Mouse (Mus musculus) adrenal gland, postnatal 25 days (tissue): ENCODE results near the gene Ppm1e. TPM values are rescaled to one million over a fixed set of nuclear protein-coding genes. Genes with fewer than 3 reads are reported as not detected.

Source experiments
- DNase-seq: peaks from one replicate; pipeline ENCODE4 v3.0.0; 2021; ENCODE audit warnings: mixed read lengths
- total RNA-seq: library from RNA; stranded (reverse); gene quantifications from 2 replicates; pipeline ENCODE4 v1.2.3, GENCODE M21; 2021

Ppm1e gene
- total RNA-seq, 1 experiment from 2014 or later, result 28.3 TPM

DNA sequence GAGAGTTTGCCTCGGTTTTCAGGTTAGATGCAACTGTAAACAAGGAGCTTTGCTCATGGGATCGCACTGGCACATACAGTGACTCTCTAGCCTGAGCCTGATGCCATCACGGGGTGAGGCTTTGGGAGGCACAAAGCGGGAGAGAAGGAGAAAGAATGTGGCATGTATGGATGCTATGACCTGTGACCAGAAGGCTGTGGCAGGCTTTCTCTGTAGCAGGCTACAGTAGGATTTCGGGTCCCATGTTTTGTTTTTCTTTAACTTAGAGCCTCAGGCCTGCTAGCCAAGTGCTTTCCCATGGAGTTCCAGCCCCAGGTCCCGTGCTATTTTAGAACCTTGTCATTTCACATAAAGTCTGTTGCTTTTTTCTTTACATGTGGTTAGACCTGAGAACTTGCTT lies 108.7 kb downstream of the Ppm1e start:
- DNase-seq, result no peak

DNA sequence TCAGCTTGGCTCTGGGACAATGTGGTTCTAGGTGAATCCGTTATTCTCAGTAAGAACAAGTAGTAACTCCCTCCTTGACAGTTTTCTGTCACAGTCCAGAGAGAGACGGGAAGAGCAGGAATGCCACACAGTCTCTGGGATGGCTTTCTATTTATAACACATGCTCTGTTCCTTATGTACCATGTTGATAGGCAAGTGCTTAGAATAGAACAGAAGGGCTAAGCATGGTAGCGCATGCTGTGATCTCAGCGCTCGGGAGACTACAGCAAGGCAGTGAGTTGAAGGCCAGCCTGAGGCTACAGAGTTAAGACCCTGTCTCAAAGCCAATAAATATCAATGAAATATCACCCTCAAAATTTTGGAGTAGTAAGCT lies 111.3 kb downstream of the Ppm1e start:
- no peak for DNase-seq

DNA sequence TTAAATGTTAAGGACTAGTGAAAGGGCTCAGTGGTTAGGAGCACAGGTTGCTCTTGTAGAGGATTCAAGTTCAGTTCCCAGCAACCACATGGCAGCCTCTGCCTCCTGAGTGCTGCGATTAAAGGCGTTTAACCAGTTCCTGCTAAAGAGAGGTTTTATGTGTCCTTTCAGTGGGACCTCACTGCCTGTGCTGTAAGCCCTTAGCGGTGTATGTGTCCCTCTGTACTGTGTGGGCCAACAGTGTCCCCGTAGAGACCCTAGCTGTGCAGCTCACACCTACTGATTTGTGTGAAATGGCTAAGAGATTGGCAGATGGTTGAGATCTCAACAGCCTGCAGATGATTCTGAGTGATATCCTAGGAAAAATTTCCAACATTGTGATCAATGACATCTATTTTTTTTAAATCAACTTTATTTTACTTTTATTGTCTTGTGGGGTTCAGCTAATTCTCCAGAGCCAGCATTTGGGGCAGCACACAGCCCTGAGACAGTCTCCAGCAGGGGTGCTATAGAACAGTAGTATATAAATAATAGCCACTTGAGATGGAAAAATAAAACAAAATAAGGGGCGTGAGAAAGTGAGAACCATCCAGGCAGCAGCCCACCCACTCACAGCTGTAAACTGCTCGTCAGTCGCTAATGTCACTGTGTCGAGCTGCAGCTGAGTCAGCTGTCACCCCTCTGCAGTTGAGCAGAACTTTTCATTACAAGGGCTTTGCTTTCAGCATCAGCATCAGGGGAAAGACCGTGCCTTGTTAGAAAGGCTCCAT lies 111.9 kb downstream of the Ppm1e start:
- no peak for DNase-seq

DNA sequence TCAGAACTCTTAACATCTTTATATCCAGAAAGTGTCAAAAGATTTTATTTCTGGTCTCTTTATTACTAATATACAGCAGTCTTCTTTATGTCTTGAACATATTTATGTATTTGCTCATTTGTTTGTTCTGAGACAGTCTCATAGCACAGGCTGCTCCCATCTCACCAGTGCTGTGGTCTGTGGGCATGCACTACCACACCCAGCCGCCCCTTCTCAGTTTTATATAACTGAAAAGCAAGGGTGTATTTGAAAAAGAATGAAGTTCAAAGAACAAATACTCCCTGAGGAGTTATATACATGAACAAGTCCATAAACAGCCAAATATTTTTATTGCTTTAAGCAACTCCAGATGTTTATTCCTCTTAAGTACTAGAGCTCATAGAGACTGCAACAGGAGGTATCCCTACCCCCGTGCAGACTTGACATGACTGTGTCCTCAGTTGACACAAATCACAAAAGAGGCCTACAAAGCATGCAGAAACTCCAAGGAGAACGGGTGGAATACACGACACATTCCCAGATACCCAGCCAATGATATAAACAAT lies 112.6 kb downstream of the Ppm1e start:
- DNase-seq, result no peak

DNA sequence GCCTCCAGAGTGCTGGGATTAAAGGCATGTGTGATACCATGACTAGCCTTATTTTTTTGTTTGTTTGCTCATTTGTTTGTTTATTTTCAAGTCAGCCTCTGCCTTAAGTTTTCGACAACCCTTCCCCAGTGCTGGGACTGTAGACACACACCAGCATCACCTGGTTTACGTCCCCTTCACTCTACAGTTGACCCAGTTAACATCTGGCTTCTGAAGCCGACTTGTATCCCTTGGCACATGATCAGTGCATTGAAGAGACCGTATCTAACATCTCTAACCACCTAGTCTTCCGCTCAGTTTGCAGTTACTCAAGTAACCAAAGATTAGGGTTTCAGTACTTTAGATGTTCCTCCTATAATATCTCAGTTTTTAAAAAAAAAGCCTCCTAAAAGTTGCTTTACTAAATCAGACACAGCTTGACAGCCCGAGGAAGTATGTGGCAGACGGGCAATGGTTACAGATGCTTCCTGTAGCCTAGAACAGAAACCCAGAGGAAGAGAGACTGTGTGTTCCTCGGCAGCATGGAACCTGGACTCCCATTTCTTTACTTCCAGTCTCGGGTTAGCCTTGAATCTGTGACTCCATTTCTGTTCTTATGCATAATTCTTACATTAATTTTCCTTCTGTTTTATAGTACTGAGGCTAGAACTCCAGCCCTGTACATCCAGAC lies 113.5 kb downstream of the Ppm1e start:
- DNase-seq, result no peak

DNA sequence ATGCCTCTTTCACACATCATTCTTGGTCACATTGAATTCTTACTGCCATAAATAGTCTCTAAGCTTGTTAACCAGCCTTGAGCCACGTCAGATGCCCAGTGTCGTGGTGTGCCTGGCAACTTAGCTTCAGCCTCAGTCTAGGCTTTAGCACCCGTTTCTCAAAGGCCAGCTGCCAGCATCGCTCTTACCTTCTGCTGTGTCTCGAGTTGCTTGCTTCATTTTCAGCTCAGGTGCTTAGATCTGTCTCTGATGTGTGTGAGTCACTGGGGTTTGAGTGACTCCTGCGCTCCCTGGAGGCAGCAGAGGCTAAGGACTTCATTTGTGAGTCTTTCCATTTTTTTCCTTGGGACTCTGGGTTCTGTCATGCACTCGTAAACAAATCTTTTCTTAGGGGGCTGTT lies 117.6 kb downstream of the Ppm1e start:
- DNase-seq, result no peak

DNA sequence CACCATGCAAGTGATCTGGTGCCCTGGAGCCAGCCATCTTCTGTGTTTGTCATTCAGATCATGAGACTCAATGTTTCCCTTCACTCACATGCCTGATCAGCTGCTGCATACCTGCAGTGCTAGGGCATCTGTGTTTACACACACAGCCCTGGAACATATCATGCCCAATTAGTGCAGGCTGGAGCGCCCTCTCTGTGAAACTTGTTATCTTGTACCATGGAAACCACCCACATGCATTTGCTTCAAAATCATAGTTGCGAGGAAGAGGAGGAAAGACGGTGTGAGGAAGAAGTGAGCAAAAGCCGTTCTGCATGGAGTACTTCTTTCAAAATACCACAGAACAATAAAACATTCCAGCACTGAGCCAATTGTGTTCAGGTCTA lies 118.0 kb downstream of the Ppm1e start:
- DNase-seq, result no peak

DNA sequence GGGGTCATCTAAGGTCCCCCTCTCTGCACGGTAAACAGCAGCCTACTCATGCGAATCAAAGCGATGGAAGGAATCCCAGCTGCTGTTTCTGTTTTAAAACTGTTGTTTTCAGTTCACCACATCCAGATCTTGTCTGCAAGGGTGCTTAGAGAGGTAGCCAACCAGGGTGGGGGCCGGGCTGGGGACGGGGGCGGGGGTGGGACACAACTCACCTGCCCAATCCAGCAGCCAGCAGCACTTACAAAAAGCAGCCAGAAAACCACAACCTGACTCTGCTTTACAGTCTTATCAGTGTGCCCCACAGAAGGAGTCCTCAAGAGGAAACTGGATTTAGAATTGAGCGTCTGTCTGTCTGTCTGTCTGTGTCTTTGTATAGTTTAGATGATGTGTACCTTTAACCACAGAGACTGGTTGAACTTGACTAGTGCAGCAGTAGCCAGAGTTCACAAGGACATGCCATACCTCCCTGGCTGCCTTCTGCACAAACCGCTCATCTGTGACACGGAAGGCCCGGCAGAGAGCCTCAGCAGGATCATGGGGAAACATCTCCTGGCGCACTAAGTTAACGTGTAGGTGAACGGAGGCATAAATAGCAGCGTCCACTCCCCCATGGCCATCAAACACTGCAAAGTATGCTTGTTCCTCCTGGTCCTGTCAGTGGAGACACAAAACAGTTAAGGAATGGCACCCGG lies 118.5 kb downstream of the Ppm1e start:
- no peak for DNase-seq

DNA sequence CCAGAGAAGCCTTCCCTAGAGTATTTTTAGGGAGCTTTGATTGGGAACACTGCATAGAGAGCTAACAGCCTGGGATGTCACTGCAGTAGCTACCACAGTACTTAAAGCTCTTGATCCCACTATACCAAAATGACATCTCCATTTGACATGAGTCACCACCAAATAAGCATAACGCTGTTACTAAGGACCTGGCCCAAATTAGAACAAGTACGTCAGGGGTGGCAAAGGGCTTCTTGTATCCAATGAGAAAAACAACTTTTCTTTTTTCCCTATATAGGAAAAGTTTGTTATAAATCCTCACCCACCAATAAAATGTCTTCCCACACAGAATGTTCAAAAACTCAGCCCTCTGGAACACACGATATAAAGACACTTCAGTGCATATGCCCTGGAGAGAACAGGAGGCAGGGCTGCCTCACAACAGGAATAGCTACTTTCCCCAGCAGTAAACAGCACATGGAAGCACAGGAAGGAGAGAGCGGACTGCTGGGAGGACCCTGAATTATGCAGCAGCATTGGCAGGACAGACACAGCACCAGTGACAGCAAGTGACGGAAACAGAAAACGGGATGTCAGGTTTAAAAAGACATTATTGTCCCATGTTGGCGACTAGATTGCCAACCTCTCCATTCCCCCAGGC lies 119.8 kb downstream of the Ppm1e start:
- no peak for DNase-seq

DNA sequence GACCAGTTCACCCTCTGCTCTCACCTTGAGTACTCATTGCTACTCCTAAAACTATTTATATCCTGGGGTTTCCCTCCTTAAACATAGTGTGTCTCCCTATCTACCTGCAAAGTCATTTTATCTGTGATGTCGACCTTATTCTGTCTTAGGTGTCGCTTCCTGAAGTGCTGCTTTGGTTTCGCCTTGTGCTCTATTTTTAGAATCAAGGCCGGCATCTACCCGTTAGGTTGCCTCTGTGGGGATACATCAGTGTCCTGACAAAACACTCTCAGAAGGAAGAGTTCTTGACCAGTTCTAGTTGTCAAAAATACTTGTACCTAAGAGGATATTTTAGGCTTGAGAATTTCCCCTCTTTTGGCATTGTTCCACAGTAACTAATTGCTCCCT lies 123.3 kb downstream of the Ppm1e start:
- DNase-seq, result no peak

DNA sequence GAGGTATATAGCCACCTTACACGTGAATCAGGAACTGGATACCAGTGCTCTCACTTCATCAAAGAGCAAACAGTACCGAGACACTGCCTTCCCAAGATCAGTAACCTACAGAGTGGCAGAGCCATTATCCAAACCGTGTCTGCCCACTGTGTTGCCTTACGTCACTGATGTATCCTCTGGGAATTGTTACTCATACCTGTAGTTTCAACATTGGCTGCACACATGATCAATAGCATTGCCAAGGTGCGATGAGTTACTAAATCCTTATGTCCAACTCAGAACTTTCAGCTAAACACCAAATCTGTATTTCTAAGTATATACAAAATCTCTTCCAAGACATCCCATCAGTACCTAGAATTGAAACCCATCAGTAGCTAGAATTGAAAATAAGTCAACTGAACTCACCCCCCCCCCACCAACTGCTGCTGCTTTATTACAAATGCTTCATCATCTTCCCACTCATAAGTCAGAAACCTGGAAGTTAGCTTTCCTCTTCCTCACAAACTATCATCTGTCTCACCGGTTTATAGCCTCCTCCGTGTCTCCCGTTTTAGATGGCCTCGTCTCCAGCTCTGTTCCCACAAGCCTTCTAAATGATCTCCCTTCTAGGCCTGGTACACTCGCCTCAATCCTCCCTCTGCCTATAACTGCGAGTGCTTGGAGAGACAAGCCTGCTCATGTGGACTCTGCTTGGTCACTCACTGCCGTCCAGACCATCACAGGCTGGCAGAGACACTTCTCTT lies 123.9 kb downstream of the Ppm1e start:
- DNase-seq, result no peak

DNA sequence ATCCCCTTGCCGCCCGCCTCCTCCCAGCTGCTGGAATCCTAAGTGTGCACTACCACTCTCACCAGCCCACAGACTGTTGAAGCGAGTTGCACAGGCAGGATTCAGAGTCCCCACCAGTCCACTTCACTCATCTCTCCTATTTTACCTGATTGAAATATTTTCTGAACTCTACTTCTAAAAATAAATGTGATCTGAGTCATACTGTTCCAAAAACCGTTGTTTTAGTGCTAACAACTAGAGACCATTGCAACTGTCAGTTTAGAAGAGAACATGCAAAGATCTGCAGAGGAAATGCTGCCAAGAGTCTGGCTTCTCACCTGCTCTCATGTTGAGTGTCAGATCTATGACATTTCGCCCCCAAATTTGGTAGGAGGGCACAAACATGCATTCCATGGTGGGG lies 125.4 kb downstream of the Ppm1e start:
- DNase-seq, result no peak

DNA sequence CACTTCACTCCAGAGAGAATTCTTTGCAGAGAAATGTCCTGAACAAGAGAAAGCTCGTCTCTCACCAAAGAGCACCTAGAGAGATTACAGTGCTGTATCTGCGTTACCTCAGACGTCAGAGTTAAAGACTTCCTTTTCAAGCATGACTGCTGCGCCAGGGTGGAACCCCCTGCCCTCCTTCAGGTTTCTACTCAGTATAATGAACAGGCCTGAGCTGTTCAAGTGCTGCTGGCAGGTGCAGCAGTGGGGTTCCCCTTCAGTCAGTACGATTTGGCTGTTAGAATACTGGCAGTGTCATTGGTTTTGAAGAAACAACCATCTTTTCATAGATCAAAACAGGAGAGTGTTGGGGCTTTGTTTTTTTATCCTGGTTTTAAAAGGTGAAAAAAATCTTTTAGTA lies 131.8 kb downstream of the Ppm1e start:
- no peak for DNase-seq

DNA sequence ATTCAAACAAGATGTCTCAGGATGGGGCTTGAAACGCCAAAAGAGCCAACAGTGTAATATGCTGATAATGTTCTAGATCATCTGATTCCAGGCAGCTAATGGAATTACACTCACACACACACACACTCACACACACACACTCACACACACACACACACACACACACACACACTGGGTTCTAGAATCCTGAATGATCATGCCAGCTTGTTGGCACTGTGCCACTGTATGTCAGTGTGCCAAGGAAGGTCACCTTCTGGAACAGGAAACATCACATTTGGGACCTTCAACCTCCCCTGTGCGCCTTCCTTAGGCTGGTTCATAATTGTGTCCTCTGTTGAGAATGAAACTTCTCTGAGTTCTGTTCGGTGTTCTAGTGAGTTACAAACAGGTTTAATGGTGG lies 136.1 kb downstream of the Ppm1e start:
- DNase-seq, result no peak

DNA sequence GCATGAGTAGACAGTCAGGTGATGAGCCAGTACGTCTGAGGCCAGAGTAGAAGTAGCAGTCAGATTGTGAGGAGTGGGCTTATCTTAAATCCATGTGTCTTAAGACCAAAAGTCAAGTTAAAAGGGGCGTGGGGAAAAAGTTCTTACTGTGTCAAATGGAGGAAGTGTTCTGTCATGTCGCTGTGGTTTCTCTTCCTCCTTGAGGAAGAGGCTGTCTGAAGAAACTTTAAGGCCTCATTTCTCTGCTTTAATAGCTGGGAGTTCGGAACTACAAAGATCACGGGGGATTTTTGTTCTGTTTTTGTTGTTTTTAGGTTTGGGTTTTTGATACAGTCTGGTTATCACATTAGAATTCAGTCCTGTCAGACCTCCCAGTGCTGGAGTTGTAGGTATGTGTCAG lies 146.5 kb downstream of the Ppm1e start:
- DNase-seq, result no peak

Other genes with a start within 250 kb of the Ppm1e start
- gene Ska2, start 249.8 kb downstream of the Ppm1e start, total RNA-seq, result 8.3 and 8.6 TPM in 2 replicates
- 14.6 and 22.0 TPM in 2 replicates for gene Trim37, start 231.9 kb downstream of the Ppm1e start, total RNA-seq
- 2.0 and 3.2 TPM in 2 replicates for gene Rad51c, start 45.9 kb upstream of the Ppm1e start, total RNA-seq
- gene Tex14, start 46.0 kb upstream of the Ppm1e start, total RNA-seq, result 0.19 and 1.1 TPM in 2 replicates
- not detected in 2 replicates for gene Gm11492, start 207.6 kb upstream of the Ppm1e start, total RNA-seq
- 24.3 and 38.6 TPM in 2 replicates for gene Sept4, start 209.9 kb upstream of the Ppm1e start, total RNA-seq
- gene Mtmr4, start 233.1 kb upstream of the Ppm1e start, total RNA-seq, result 25.3 and 33.2 TPM in 2 replicates